Mouse (Mus musculus) bone marrow macrophage, adult 2 months (primary cell): ENCODE data around the gene Ctf2.

Source experiments
- CTCF ChIP-seq: IDR thresholded peaks from 2 replicates; pipeline ENCODE4 v1.5.1; 2012; ENCODE audit warnings: low read depth, mild to moderate bottlenecking, low read length, moderate library complexity
- POLR2A ChIP-seq: IDR thresholded peaks from 2 replicates; pipeline ENCODE4 v1.6.1; 2012; ENCODE audit warnings: mild to moderate bottlenecking, low read depth, low read length, borderline replicate concordance

DNA sequence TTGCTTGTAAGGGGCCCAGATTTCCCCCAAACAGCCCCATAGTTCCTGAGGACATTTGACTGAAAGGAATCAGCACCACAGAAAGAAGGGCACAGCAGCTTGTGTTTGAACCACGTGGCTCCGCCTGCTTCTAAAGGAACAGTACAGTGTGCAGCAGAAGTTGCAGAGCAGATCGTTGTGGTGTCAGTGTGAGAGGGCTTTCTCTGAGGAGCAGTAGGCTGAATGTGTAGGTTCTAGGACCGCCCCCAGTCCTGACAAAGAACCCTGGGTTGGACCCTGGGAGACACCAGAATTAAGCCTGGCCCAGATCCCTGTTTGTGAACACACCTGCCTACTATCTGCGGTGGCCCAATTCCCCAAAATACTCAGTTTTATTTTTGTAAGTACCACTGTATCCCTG, 39.3 kb upstream of the Ctf2 start:
- TF ChIP-seq POLR2A = no peak
- no peak for TF ChIP-seq CTCF
